9 mouse cellular contexts compared by ENCODE assay signal in genomic region chr9:21846755-21847341, GRCm38 (mm10). TPM values are rescaled to one million over a fixed set of nuclear protein-coding genes. Genes with fewer than 3 reads are reported as not detected.
DNase-seq lines count a peak whose midpoint lies in the region; ATAC-seq and TF ChIP-seq lines count a peak whose summit lies in the region.
"Had no signal": no experiment of that assay in that cellular context is flagged by ENCODE, and none has a peak within 500 bp of the region (broad histone marks: within the 10 kb centered on the region; RNA-seq: fewer than 3 reads in every experiment).

No protein-coding gene starts in this region.

- no peak for TF ChIP-seq CTCF in cortical plate, adult 2 months (IDR thresholded peaks at IDR 0.05; ENCODE audit: extremely low read depth, insufficient read depth, low read length)
- TF ChIP-seq CTCF in forebrain, postnatal 0 days (IDR thresholded peaks at IDR 0.05; ENCODE audit: low read depth): no peak

- no peak overlapping the region for H3K4me3 ChIP-seq in cortical plate, adult 2 months (ENCODE audit: insufficient read depth, low read length)
- H3K4me3 ChIP-seq in forebrain, postnatal 0 days (ENCODE audit: low read depth, low read length): no peak overlapping the region
- no peak overlapping the region for H3K4me3 ChIP-seq in hindbrain, embryonic 12.5 days
- peak overlapping the region; percentile 27 for H3K4me3 ChIP-seq in limb, embryonic 15.5 days

- H3K27ac ChIP-seq in cortical plate, adult 2 months (ENCODE audit: insufficient read depth, low read length): peak overlapping the region; percentile 54
- H3K27ac ChIP-seq in forebrain, postnatal 0 days (ENCODE audit: low read depth, low read length): no peak overlapping the region
- H3K27ac ChIP-seq in hindbrain, embryonic 12.5 days: no peak overlapping the region; the same call in 1 of the 2 replicates
- peak overlapping the region; percentile 87 for H3K27ac ChIP-seq in limb, embryonic 15.5 days

- H3K9ac ChIP-seq in forebrain, postnatal 0 days: no peak overlapping the region
- peak overlapping the region; percentile 46; the same call in 1 of the 2 replicates for H3K9ac ChIP-seq in hindbrain, embryonic 12.5 days
- peak overlapping the region; percentile 37; the same call in 1 of the 2 replicates for H3K9ac ChIP-seq in limb, embryonic 15.5 days

- no peak for TF ChIP-seq POLR2A in cortical plate, adult 2 months (IDR thresholded peaks at IDR 0.05; ENCODE audit: extremely low read depth, insufficient read depth, low read length)

- H3K27me3 ChIP-seq in forebrain, postnatal 0 days (ENCODE audit: insufficient read depth, low read length): no peaks in the 10 kb centered on the region
- no peaks in the 10 kb centered on the region for H3K27me3 ChIP-seq in hindbrain, embryonic 12.5 days
- no peaks in the 10 kb centered on the region for H3K27me3 ChIP-seq in limb, embryonic 15.5 days

- H3K36me3 ChIP-seq in forebrain, postnatal 0 days (ENCODE audit: insufficient read depth): no peaks in the 10 kb centered on the region
- H3K36me3 ChIP-seq in hindbrain, embryonic 12.5 days: 0 out of 2 replicates have a peak, but pooled peaks cover 11% of the 10 kb centered on the region
- H3K36me3 ChIP-seq in limb, embryonic 15.5 days: peaks cover 37% of the 10 kb centered on the region

- ATAC-seq in forebrain, postnatal 0 days: 0 out of 2 replicates have a peak, but pooled peaks have one; percentile 13
- ATAC-seq in hindbrain, embryonic 12.5 days (ENCODE audit: low FRiP score): no peak
- ATAC-seq in limb, embryonic 15.5 days (ENCODE audit: insufficient number of reproducible peaks, low FRiP score, low TSS enrichment, low read depth): peak; percentile 75

- whole genome bisulfite sequencing in forebrain, postnatal 0 days: 28% methylated on average over 11 of the region's 11 CpGs
- 18% methylated on average over 11 of the region's 11 CpGs for WGBS in hindbrain, embryonic 12.5 days
- 6% methylated on average over 11 of the region's 11 CpGs for WGBS in limb, embryonic 15.5 days

- DNase-seq in forebrain, postnatal 0 days: no peak
- DNase-seq in neural tube, embryonic 10.5 days (ENCODE audit: extremely low spot score, low spot score): peak; percentile 50
- no peak for DNase-seq in layer of hippocampus, adult 8-10 months (ENCODE audit: low spot score in 2 of 2)
- no peak for DNase-seq in layer of hippocampus, adult 9-10 months (ENCODE audit: low spot score)
- DNase-seq in frontal cortex, postnatal 14 days (ENCODE audit: low spot score in 2 of 2): no peak

- H3K4me1 ChIP-seq in cortical plate, adult 2 months (ENCODE audit: control insufficient read depth, insufficient read depth, low read length): no peaks in the 10 kb centered on the region
- H3K4me1 ChIP-seq in forebrain, postnatal 0 days (ENCODE audit: insufficient read depth): no peaks in the 10 kb centered on the region
- H3K4me1 ChIP-seq in hindbrain, embryonic 12.5 days: peaks cover 25% of the 10 kb centered on the region
- peaks cover 63% of the 10 kb centered on the region for H3K4me1 ChIP-seq in limb, embryonic 15.5 days

- H3K4me2 ChIP-seq in forebrain, postnatal 0 days (ENCODE audit: low read depth): no peak overlapping the region
- H3K4me2 ChIP-seq in hindbrain, embryonic 12.5 days (replicated peaks): peak overlapping the region; percentile 29
- H3K4me2 ChIP-seq in limb, embryonic 15.5 days: peak overlapping the region; percentile 45

- no peaks in the 10 kb centered on the region for H3K9me3 ChIP-seq in forebrain, postnatal 0 days (ENCODE audit: low read length)
- no peaks in the 10 kb centered on the region for H3K9me3 ChIP-seq in hindbrain, embryonic 12.5 days (replicated peaks)
- no peaks in the 10 kb centered on the region for H3K9me3 ChIP-seq in limb, embryonic 15.5 days

RNA-seq across cellular contexts. Expression of gene Dock6, which starts 5.6 kb away (rescaled TPM):
- polyA plus RNA-seq in cortical plate, adult 2 months (2012; rRNA removed): 42.3 and 42.6 TPM in 2 replicates
- 6.0 and 15.2 TPM in 2 replicates for total RNA-seq in forebrain, postnatal 0 days (2014; rRNA removed)
- polyA plus RNA-seq in forebrain, postnatal 0 days (2015; fragmentation: Nextera tagmentation; extraction: Ambion mirVana): 5.7 and 8.3 TPM in 2 replicates
- polyA plus RNA-seq in hindbrain, embryonic 12.5 days (2016; fragmentation: Nextera tagmentation; extraction: Ambion mirVana): 21.6 and 24.4 TPM in 2 replicates
- 38.1 and 41.0 TPM in 2 replicates for polyA plus RNA-seq in limb, embryonic 15.5 days (2015; fragmentation: Nextera tagmentation; extraction: Ambion mirVana)
- 10 to 100 TPM; 12.7 to 23.0 (median 19.2) TPM for total RNA-seq in layer of hippocampus, adult 8-10 months (2022)

RNA-seq across cellular contexts. Expression of gene Angptl8, which starts 11.5 kb away (rescaled TPM):
- not detected in 2 replicates for polyA plus RNA-seq in cortical plate, adult 2 months (2012; rRNA removed)
- not detected in 2 replicates for total RNA-seq in forebrain, postnatal 0 days (2014; rRNA removed)
- 0.18 TPM in 1 of 2 replicates, not detected in the other for polyA plus RNA-seq in forebrain, postnatal 0 days (2015; fragmentation: Nextera tagmentation; extraction: Ambion mirVana)
- 0.26 and 1.1 TPM in 2 replicates for polyA plus RNA-seq in hindbrain, embryonic 12.5 days (2016; fragmentation: Nextera tagmentation; extraction: Ambion mirVana)
- 0.64 and 0.70 TPM in 2 replicates for polyA plus RNA-seq in limb, embryonic 15.5 days (2015; fragmentation: Nextera tagmentation; extraction: Ambion mirVana)
- not detected for total RNA-seq in layer of hippocampus, adult 8-10 months (2022)
- total RNA-seq: common myeloid progenitor, adult 5-6 weeks had no signal

RNA-seq across cellular contexts. Expression of gene Kank2, which starts 48.3 kb away (rescaled TPM):
- 6.1 and 6.2 TPM in 2 replicates for polyA plus RNA-seq in cortical plate, adult 2 months (2012; rRNA removed)
- total RNA-seq in forebrain, postnatal 0 days (2014; rRNA removed): 8.5 and 12.4 TPM in 2 replicates
- polyA plus RNA-seq in forebrain, postnatal 0 days (2015; fragmentation: Nextera tagmentation; extraction: Ambion mirVana): 2.2 and 2.3 TPM in 2 replicates
- polyA plus RNA-seq in hindbrain, embryonic 12.5 days (2016; fragmentation: Nextera tagmentation; extraction: Ambion mirVana): 10.6 and 11.2 TPM in 2 replicates
- polyA plus RNA-seq in limb, embryonic 15.5 days (2015; fragmentation: Nextera tagmentation; extraction: Ambion mirVana): 20.9 and 22.7 TPM in 2 replicates
- total RNA-seq in layer of hippocampus, adult 8-10 months (2022): 10 to 100 TPM in 2 of 4 experiments, 1 to 10 TPM in 2; 7.2 to 10.1 (median 9.3) TPM

Comparison
In these comparisons a context has a peak if more than half of its experiments do, and no peak if none do; other contexts are left out.
1. H3K27ac ChIP-seq: peak in cortical plate, adult 2 months (single experiment) and limb, embryonic 15.5 days (single experiment); none in forebrain, postnatal 0 days (single experiment) and hindbrain, embryonic 12.5 days (single experiment).